Mouse (Mus musculus) megakaryocyte, embryonic 14.5 days (primary cell): ENCODE data around the gene Gal3st2c.
"Not testable (repeated sequence)": the region's sequence is repeated elsewhere in the genome, so short reads cannot be mapped to it uniquely, and the experiment has no call there.

Experiments used
- FLI1 ChIP-seq: IDR thresholded peaks from 2 replicates; pipeline ENCODE4 v1.6.1; 2012; ENCODE audit warnings: low read length, inconsistent platforms, mixed read lengths
- GATA1 ChIP-seq: IDR thresholded peaks from 3 replicates; pipeline ENCODE4 v1.6.1; 2012; ENCODE audit warnings: mixed read lengths, low read length, inconsistent platforms, borderline replicate concordance

DNA sequence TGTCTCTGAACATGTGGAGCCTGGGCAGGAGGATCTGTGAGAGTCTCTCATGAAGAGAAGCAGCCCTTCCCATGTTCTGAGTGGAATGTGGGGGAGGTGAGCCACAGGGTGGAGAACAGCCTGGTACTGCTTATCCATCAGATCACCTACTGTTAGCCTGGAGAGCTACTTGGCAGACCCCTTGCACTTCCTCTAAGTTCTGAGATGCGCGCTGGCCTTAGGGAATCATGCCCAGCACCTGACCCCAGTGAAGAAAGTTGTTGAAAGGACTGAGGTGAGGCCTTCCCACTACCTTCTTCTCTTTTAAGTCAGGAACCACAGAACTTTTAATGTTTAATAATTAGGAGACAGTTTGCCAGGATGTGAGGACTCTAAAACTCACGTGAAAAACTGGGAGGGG lies 1.2 kb downstream of the Gal3st2c start:
- TF ChIP-seq GATA1, FLI1: not testable (repeated sequence)
